Comparison of ENCODE assay signal across 24 mouse cellular contexts in genomic region chr5:150794181-150794580, GRCm38 (mm10).
DNase-seq lines count a peak whose midpoint lies in the region; ATAC-seq and TF ChIP-seq lines count a peak whose summit lies in the region.
"Had no signal": no experiment of that assay in that cellular context is flagged by ENCODE, and none has a peak within 500 bp of the region (broad histone marks: within the 10 kb centered on the region; RNA-seq: fewer than 3 reads in every experiment).

No protein-coding gene starts in this region.

- no peaks in the 10 kb centered on the region; the same call in 1 of the 2 replicates for H3K4me1 ChIP-seq in lung, embryonic 14.5 days (ENCODE audit: insufficient read depth)
- H3K4me1 ChIP-seq in lung, embryonic 16.5 days (replicated peaks; ENCODE audit: control insufficient read depth, insufficient read depth, low read length), result peaks cover 5% of the 10 kb centered on the region
- H3K4me1 ChIP-seq in midbrain, embryonic 12.5 days, result no peaks in the 10 kb centered on the region
- H3K4me1 ChIP-seq in midbrain, embryonic 10.5 days, result no peaks in the 10 kb centered on the region
- H3K4me1 ChIP-seq: embryonic facial prominence, embryonic 10.5 days; embryonic facial prominence, embryonic 12.5 days; forebrain, embryonic 13.5 days; forebrain, embryonic 15.5 days had no signal

- H3K9me3 ChIP-seq in lung, embryonic 14.5 days (ENCODE audit: low read depth, low read length), result no peaks in the 10 kb centered on the region
- no peaks in the 10 kb centered on the region for H3K9me3 ChIP-seq in lung, embryonic 16.5 days (ENCODE audit: control insufficient read depth, low read length)
- no peaks in the 10 kb centered on the region for H3K9me3 ChIP-seq in midbrain, embryonic 12.5 days
- no peaks in the 10 kb centered on the region for H3K9me3 ChIP-seq in midbrain, embryonic 10.5 days (replicated peaks)
- H3K9me3 ChIP-seq: embryonic facial prominence, embryonic 10.5 days; embryonic facial prominence, embryonic 12.5 days; forebrain, embryonic 13.5 days; forebrain, embryonic 15.5 days; G1E had no signal

- ATAC-seq in lung, embryonic 14.5 days (ENCODE audit: insufficient read depth), result peak; percentile 68
- ATAC-seq in lung, embryonic 16.5 days (ENCODE audit: low read depth), result peak; percentile 70; the same call in 1 of the 2 replicates
- ATAC-seq in midbrain, embryonic 12.5 days (ENCODE audit: low FRiP score, low read depth), result no peak
- ATAC-seq: activated CD4-positive, CD25-positive, alpha-beta regulatory T cell, adult 4 months; CD4-positive, CD25-positive, alpha-beta regulatory T cell, adult 4 months; forebrain, embryonic 13.5 days; forebrain, embryonic 15.5 days had no signal

- no peak overlapping the region for H3K4me3 ChIP-seq in lung, embryonic 14.5 days (ENCODE audit: low read depth, low read length)
- H3K4me3 ChIP-seq in lung, embryonic 16.5 days (ENCODE audit: low read length), result no peak overlapping the region
- H3K4me3 ChIP-seq in midbrain, embryonic 12.5 days, result no peak overlapping the region
- no peak overlapping the region for H3K4me3 ChIP-seq in midbrain, embryonic 10.5 days
- H3K4me3 ChIP-seq: embryonic facial prominence, embryonic 10.5 days; embryonic facial prominence, embryonic 12.5 days; forebrain, embryonic 13.5 days; forebrain, embryonic 15.5 days had no signal

- peak; percentile 67 for DNase-seq in lung, embryonic 14.5 days
- no peak for DNase-seq in lung, postnatal 36 days
- no peak for DNase-seq in lung, postnatal 10 days
- no peak for DNase-seq in midbrain, embryonic 10.5 days (ENCODE audit: low spot score)
- DNase-seq: adrenal gland, adult 8-10 months; adrenal gland, postnatal 14 days; adrenal gland, postnatal 36 days; B cell, adult 2 months; cerebellum, adult 11-12 months; cerebellum, adult 2 months; cerebellum, adult 9-10 months; cerebellum, postnatal 10 days; cerebellum, postnatal 25 days had no signal

- TF ChIP-seq CTCF in lung, embryonic 14.5 days (IDR thresholded peaks at IDR 0.05; ENCODE audit: low read depth), result no peak

- WGBS in lung, embryonic 14.5 days, result 47% methylated on average over 6 of the region's 6 CpGs
- WGBS in lung, embryonic 16.5 days, result 56% methylated on average over 6 of the region's 6 CpGs
- 96% methylated on average over 6 of the region's 6 CpGs for WGBS in midbrain, embryonic 12.5 days
- 96% methylated on average over 6 of the region's 6 CpGs for WGBS in midbrain, embryonic 10.5 days

- no peak overlapping the region for H3K4me2 ChIP-seq in lung, embryonic 14.5 days
- H3K4me2 ChIP-seq in lung, embryonic 16.5 days (ENCODE audit: low read depth, low read length), result no peak overlapping the region
- H3K4me2 ChIP-seq in midbrain, embryonic 12.5 days (replicated peaks), result no peak overlapping the region
- H3K4me2 ChIP-seq: embryonic facial prominence, embryonic 12.5 days; forebrain, embryonic 13.5 days; forebrain, embryonic 15.5 days had no signal

- H3K36me3 ChIP-seq in lung, embryonic 14.5 days (ENCODE audit: insufficient read depth), result peaks cover 59% of the 10 kb centered on the region
- peaks cover 17% of the 10 kb centered on the region for H3K36me3 ChIP-seq in lung, embryonic 16.5 days (ENCODE audit: control insufficient read depth, insufficient read depth, low read length)
- peaks cover 48% of the 10 kb centered on the region for H3K36me3 ChIP-seq in midbrain, embryonic 12.5 days
- H3K36me3 ChIP-seq in midbrain, embryonic 10.5 days, result peaks cover 88% of the 10 kb centered on the region

- H3K27ac ChIP-seq in lung, embryonic 14.5 days (ENCODE audit: low read depth), result 0 out of 2 replicates have a peak overlapping the region, but pooled peaks have one; percentile 42
- H3K27ac ChIP-seq in lung, embryonic 16.5 days (ENCODE audit: low read length), result no peak overlapping the region
- 0 out of 2 replicates have a peak overlapping the region, but pooled peaks have one; percentile 25 for H3K27ac ChIP-seq in midbrain, embryonic 12.5 days (replicated peaks)
- no peak overlapping the region for H3K27ac ChIP-seq in midbrain, embryonic 10.5 days (replicated peaks)
- H3K27ac ChIP-seq: embryonic facial prominence, embryonic 10.5 days; embryonic facial prominence, embryonic 12.5 days; forebrain, embryonic 13.5 days; forebrain, embryonic 15.5 days had no signal

- no peak overlapping the region for H3K9ac ChIP-seq in lung, embryonic 14.5 days
- no peak overlapping the region for H3K9ac ChIP-seq in lung, embryonic 16.5 days (ENCODE audit: low read length)
- H3K9ac ChIP-seq in midbrain, embryonic 12.5 days (replicated peaks), result no peak overlapping the region
- H3K9ac ChIP-seq: embryonic facial prominence, embryonic 12.5 days; forebrain, embryonic 13.5 days; forebrain, embryonic 15.5 days had no signal

- H3K27me3 ChIP-seq in lung, embryonic 14.5 days (ENCODE audit: insufficient read depth, low read length), result no peaks in the 10 kb centered on the region
- no peaks in the 10 kb centered on the region for H3K27me3 ChIP-seq in lung, embryonic 16.5 days (ENCODE audit: control insufficient read depth, insufficient read depth, low read depth, low read length)
- H3K27me3 ChIP-seq in midbrain, embryonic 12.5 days, result no peaks in the 10 kb centered on the region
- no peaks in the 10 kb centered on the region for H3K27me3 ChIP-seq in midbrain, embryonic 10.5 days (ENCODE audit: low read depth, poor library complexity, severe bottlenecking)
- H3K27me3 ChIP-seq: CH12.LX; embryonic facial prominence, embryonic 12.5 days; forebrain, embryonic 13.5 days; forebrain, embryonic 15.5 days; Patski had no signal

Comparison
In these comparisons a context has a peak if more than half of its experiments do, and no peak if none do; other contexts are left out.
1. H3K27ac ChIP-seq: peak in lung, embryonic 14.5 days (single experiment) and midbrain, embryonic 12.5 days (single experiment); none in lung, embryonic 16.5 days (single experiment) and midbrain, embryonic 10.5 days (single experiment).